ENCODE assay signal across 9 mouse cellular contexts in genomic region chr1:171564247-171564646, GRCm38 (mm10). TPM values are rescaled to one million over a fixed set of nuclear protein-coding genes. Genes with fewer than 3 reads are reported as not detected.
DNase-seq lines count a peak whose midpoint lies in the region; ATAC-seq lines count a peak whose summit lies in the region.
"Had no signal": no experiment of that assay in that cellular context is flagged by ENCODE, and none has a peak within 500 bp of the region (broad histone marks: within the 10 kb centered on the region; RNA-seq: fewer than 3 reads in every experiment).

No protein-coding gene starts in this region.

- H3K9me3 ChIP-seq in kidney, embryonic 15.5 days (replicated peaks): no peaks in the 10 kb centered on the region
- H3K9me3 ChIP-seq in midbrain, embryonic 14.5 days (ENCODE audit: control insufficient read depth, low read length): no peaks in the 10 kb centered on the region
- H3K9me3 ChIP-seq: limb, embryonic 12.5 days had no signal

- peak; percentile 69 for ATAC-seq in CD4-positive, CD25-positive, alpha-beta regulatory T cell, adult 4 months
- peak; percentile 55; the same call in 1 of the 2 replicates for ATAC-seq in kidney, embryonic 15.5 days (replicated peaks; ENCODE audit: low FRiP score)
- no peak for ATAC-seq in midbrain, embryonic 14.5 days (ENCODE audit: low FRiP score, low TSS enrichment)

- no peak overlapping the region for H3K27ac ChIP-seq in kidney, embryonic 15.5 days
- H3K27ac ChIP-seq in midbrain, embryonic 14.5 days (replicated peaks; ENCODE audit: low read depth, low read length): no peak overlapping the region
- H3K27ac ChIP-seq: limb, embryonic 12.5 days had no signal

- no peaks in the 10 kb centered on the region for H3K36me3 ChIP-seq in kidney, embryonic 15.5 days
- H3K36me3 ChIP-seq in midbrain, embryonic 14.5 days (ENCODE audit: control insufficient read depth, insufficient read depth, low read length): no peaks in the 10 kb centered on the region
- H3K36me3 ChIP-seq: limb, embryonic 12.5 days had no signal

- H3K4me2 ChIP-seq in kidney, embryonic 15.5 days: no peak overlapping the region
- no peak overlapping the region for H3K4me2 ChIP-seq in midbrain, embryonic 14.5 days (ENCODE audit: low read length)
- H3K4me2 ChIP-seq: limb, embryonic 12.5 days had no signal

- peak; percentile 14 to 18 for DNase-seq in cerebellum, postnatal 10 days
- DNase-seq in cerebellum, adult 9-10 months: no peak
- peak; percentile 47 for DNase-seq in embryo, embryonic 11.5 days (ENCODE audit: low read depth, low spot score)
- DNase-seq in midbrain, embryonic 14.5 days: peak; percentile 57
- DNase-seq in urinary bladder, adult 18-20 months (ENCODE audit: low spot score in 2 of 2): no peak
- no peak for DNase-seq in left cerebral cortex, postnatal 14 days (ENCODE audit: low spot score in 2 of 2)

- H3K4me3 ChIP-seq in kidney, embryonic 15.5 days (replicated peaks): no peak overlapping the region
- no peak overlapping the region for H3K4me3 ChIP-seq in midbrain, embryonic 14.5 days (replicated peaks; ENCODE audit: low read depth, low read length)
- H3K4me3 ChIP-seq: limb, embryonic 12.5 days had no signal

- no peak overlapping the region for H3K9ac ChIP-seq in kidney, embryonic 15.5 days
- no peak overlapping the region for H3K9ac ChIP-seq in midbrain, embryonic 14.5 days (replicated peaks; ENCODE audit: low read length)
- H3K9ac ChIP-seq: limb, embryonic 12.5 days had no signal

- 51% methylated on average over 3 of the region's 3 CpGs for WGBS in kidney, embryonic 15.5 days
- WGBS in midbrain, embryonic 14.5 days: 60% methylated on average over 3 of the region's 3 CpGs

- H3K4me1 ChIP-seq in kidney, embryonic 15.5 days: no peaks in the 10 kb centered on the region
- no peaks in the 10 kb centered on the region for H3K4me1 ChIP-seq in midbrain, embryonic 14.5 days (ENCODE audit: control insufficient read depth, insufficient read depth, low read length)
- H3K4me1 ChIP-seq: limb, embryonic 12.5 days had no signal

- peaks cover 3% of the 10 kb centered on the region; the same call in 1 of the 2 replicates for H3K27me3 ChIP-seq in kidney, embryonic 15.5 days
- no peaks in the 10 kb centered on the region for H3K27me3 ChIP-seq in midbrain, embryonic 14.5 days (ENCODE audit: control insufficient read depth, insufficient read depth, low read length)
- H3K27me3 ChIP-seq: limb, embryonic 12.5 days had no signal

- intact Hi-C loops in left cerebral cortex, postnatal 14 days (cut with DNase I): loop anchor here (10.0 kb wide), 1 partner anchor 199 kb away; the partner anchor contains the start of gene Klhdc9

RNA-seq across cellular contexts. Expression of gene Cd244a, which starts 5.3 kb away (rescaled TPM):
- polyA plus RNA-seq in CD4-positive, CD25-positive, alpha-beta regulatory T cell, adult 4 months (2017; shearing (Covaris generic)): 1 to 10 TPM in 1 of 2 experiments, under 1 TPM in 1; 0.55 to 1.3 TPM
- polyA plus RNA-seq in kidney, embryonic 15.5 days (2015; fragmentation: Nextera tagmentation; extraction: Ambion mirVana): 0.08 and 0.26 TPM in 2 replicates
- 0.07 TPM in 1 of 2 replicates, not detected in the other for polyA plus RNA-seq in midbrain, embryonic 14.5 days (2014; fragmentation: Nextera tagmentation; extraction: Ambion mirVana)
- not detected for total RNA-seq in left cerebral cortex, postnatal 14 days (2021)

RNA-seq across cellular contexts. Expression of gene Itln1, which starts 29.2 kb away (rescaled TPM):
- not detected for polyA plus RNA-seq in CD4-positive, CD25-positive, alpha-beta regulatory T cell, adult 4 months (2017; shearing (Covaris generic))
- polyA plus RNA-seq in kidney, embryonic 15.5 days (2015; fragmentation: Nextera tagmentation; extraction: Ambion mirVana): not detected in 2 replicates
- polyA plus RNA-seq in midbrain, embryonic 14.5 days (2014; fragmentation: Nextera tagmentation; extraction: Ambion mirVana): not detected in 2 replicates
- total RNA-seq in left cerebral cortex, postnatal 14 days (2021): not detected
- polyA plus RNA-seq: limb, embryonic 12.5 days had no signal

RNA-seq across cellular contexts. Expression of gene Ly9, which starts 43.0 kb away (rescaled TPM):
- polyA plus RNA-seq in CD4-positive, CD25-positive, alpha-beta regulatory T cell, adult 4 months (2017; shearing (Covaris generic)): 100 to 1,000 TPM in 1 of 2 experiments, 10 to 100 TPM in 1; 52.9 to 159 TPM
- polyA plus RNA-seq in kidney, embryonic 15.5 days (2015; fragmentation: Nextera tagmentation; extraction: Ambion mirVana): 0.32 and 0.42 TPM in 2 replicates
- polyA plus RNA-seq in midbrain, embryonic 14.5 days (2014; fragmentation: Nextera tagmentation; extraction: Ambion mirVana): not detected in 2 replicates
- not detected for total RNA-seq in left cerebral cortex, postnatal 14 days (2021)

Comparison
In these comparisons a context has a peak if more than half of its experiments do, and no peak if none do; other contexts are left out.
1. DNase-seq: peak in cerebellum, postnatal 10 days (2 of 2), embryo, embryonic 11.5 days (single experiment) and midbrain, embryonic 14.5 days (single experiment); none in cerebellum, adult 9-10 months (single experiment), urinary bladder, adult 18-20 months (0 of 2) and left cerebral cortex, postnatal 14 days (0 of 2).
2. RNA of gene Ly9, which starts 43.0 kb away (polyA plus RNA-seq): 52.9 to 159 TPM in CD4-positive, CD25-positive, alpha-beta regulatory T cell, adult 4 months; 0.32 to 0.42 TPM in kidney, embryonic 15.5 days and not detected in midbrain, embryonic 14.5 days; every median in the first group is over 10 times any median in the second.